Mouse (Mus musculus) stomach, embryonic 14.5 days (tissue): ENCODE data around the gene Dytn. TPM values are rescaled to one million over a fixed set of nuclear protein-coding genes. Genes with fewer than 3 reads are reported as not detected.

ENCODE experiments used
- ATAC-seq: fragments of 200-750 bp; cut with Nextera tagmentation; 2 replicates; pipeline ENCODE4 v1.8.0; 2017; ENCODE audit warnings: low read depth, moderate TSS enrichment; ENCODE audit not compliant: insufficient number of reproducible peaks, insufficient read depth, low FRiP score
- H3K27ac ChIP-seq: fragments of 300-500 bp; sonication (generic); 2 replicates; pipeline ENCODE4 v1.5.1; 2014; ENCODE audit warnings: mild to moderate bottlenecking, low read length, moderate library complexity, mixed read lengths
- H3K27me3 ChIP-seq: fragments of 300-500 bp; sonication (generic); 2 replicates; pipeline ENCODE4 v1.6.1; 2014; ENCODE audit warnings: low read length, control low read depth, mixed read lengths; ENCODE audit not compliant: control insufficient read depth, insufficient read depth
- H3K36me3 ChIP-seq: fragments of 300-500 bp; sonication (generic); 2 replicates; pipeline ENCODE4 v1.6.1; 2014; ENCODE audit warnings: mild to moderate bottlenecking, control low read depth, low read length, moderate library complexity, mixed read lengths; ENCODE audit not compliant: control insufficient read depth, insufficient read depth
- H3K4me1 ChIP-seq: fragments of 300-500 bp; sonication (generic); 2 replicates; pipeline ENCODE4 v1.6.1; 2014; ENCODE audit warnings: low read length, control low read depth, mixed read lengths; ENCODE audit not compliant: control insufficient read depth, insufficient read depth
- H3K4me2 ChIP-seq: fragments of 300-500 bp; sonication (generic); replicated peaks from 2 replicates; pipeline ENCODE4 v1.6.1; 2014; ENCODE audit warnings: low read depth, low read length, control low read depth
- H3K4me3 ChIP-seq: fragments of 300-500 bp; sonication (generic); 2 replicates; pipeline ENCODE4 v1.5.1; 2014; ENCODE audit warnings: low read depth, low read length, control low read depth
- H3K9ac ChIP-seq: fragments of 300-500 bp; sonication (generic); replicated peaks from 2 replicates; pipeline ENCODE4 v1.6.1; 2014; ENCODE audit warnings: low read depth, mild to moderate bottlenecking, control low read depth, low read length, moderate library complexity, mixed read lengths
- H3K9me3 ChIP-seq: fragments of 300-500 bp; sonication (generic); 2 replicates; pipeline ENCODE4 v1.6.1; 2016; ENCODE audit warnings: low read depth, low read length, control low read depth; ENCODE audit not compliant: control insufficient read depth
- WGBS: fragments of 180-500 bp; shearing (Covaris S2); extraction: QIAGEN DNeasy Blood & Tissue Kit; methylation state at CpG from one replicate; pipeline ENCODE4 v1.1.7; 2014; 5-methylcytosine and 5-hydroxymethylcytosine counted together
- polyA plus RNA-seq: library from polyadenylated mRNA; unstranded; fragments of >200 nt; fragmentation: Nextera tagmentation; extraction: Ambion mirVana; gene quantifications from 2 replicates; pipeline ENCODE4 v1.2.1, GENCODE M21; 2014

Dytn gene
- not detected in 2 replicates for polyA plus RNA-seq

DNA sequence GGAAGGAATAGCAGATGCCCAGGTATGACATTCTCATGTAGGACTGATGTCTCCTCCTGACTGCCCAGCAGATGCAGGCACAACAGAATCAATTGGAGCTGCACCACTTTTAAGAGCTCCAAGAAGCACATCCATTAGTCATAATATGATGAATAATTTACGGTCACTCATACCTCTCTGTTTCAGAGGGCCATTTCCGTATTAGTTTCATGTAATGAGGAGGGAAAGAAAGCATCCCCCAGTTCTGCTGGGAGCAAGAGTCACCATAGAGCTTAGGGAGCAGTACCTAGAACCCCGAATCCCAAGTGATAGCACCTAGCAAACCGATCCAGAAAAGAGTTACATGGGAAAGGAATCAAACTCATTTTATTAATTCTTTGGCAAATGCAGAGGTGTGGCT is at the start of gene Dytn:
Gene Dytn (minus strand): TSS at position 101 of the 400 bp plus-strand sequence.
- Histone ChIP-seq H3K4me3 (no peak within 1 kb of the TSS), H3K4me1 (no peaks in the 10 kb centered on the region), H3K9ac (no peak within 1 kb of the TSS), H3K9me3 (no peaks in the 10 kb centered on the region), H3K27me3 (no peaks in the 10 kb centered on the region), H3K36me3 (no peaks in the 10 kb centered on the region), H3K27ac (no peak within 1 kb of the TSS), H3K4me2 (no peak within 1 kb of the TSS)
- no peak for ATAC-seq
- WGBS: 87% methylated on average over 4 of the region's 4 CpGs

DNA sequence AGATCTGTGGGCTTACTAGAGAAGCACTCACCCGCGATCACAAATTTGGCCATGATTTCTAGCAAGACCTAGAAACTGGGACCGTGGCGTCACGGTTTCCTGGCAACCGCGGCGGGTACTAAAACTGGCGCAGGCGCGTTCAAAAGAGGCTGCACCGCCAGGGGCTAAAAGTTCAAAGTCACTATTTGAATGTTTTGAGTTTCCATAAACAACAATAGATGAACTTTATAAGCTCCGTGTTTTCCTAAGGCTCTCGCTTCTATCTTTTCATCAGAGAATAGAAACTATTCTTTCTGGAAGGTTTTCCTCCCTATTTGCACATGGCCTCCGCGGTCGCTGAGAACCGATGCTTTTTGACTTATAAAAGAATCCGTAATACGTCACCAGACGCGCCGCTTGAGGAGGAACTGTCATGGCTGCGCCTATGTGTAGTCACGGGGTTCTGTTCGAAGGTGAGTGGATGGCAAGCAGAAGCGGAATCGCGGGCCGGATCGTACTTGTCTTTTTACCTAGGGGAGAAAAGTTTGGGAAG is 43.6 kb upstream of the Dytn start, which contains the start of the genes Mdh1b and Fastkd2:
Gene Mdh1b (minus strand): TSS at position 79 of the 532 bp plus-strand sequence.
Gene Fastkd2 (plus strand): TSS at position 375 of the 532 bp plus-strand sequence.
- Histone ChIP-seq H3K27me3 (no peaks in the 10 kb centered on the region), H3K9me3 (no peaks in the 10 kb centered on the region), H3K36me3 (no peaks in the 10 kb centered on the region), H3K4me3 (peak within 1 kb of the TSS; percentile 66), H3K4me1 (peaks cover 9% of the 10 kb centered on the region; the same call in 1 of the 2 replicates), H3K27ac (no peak within 1 kb of the TSS), H3K4me2 (peak within 1 kb of the TSS; percentile 61), H3K9ac (peak within 1 kb of the TSS; percentile 69)
- ATAC-seq: peak; percentile 94
- under 1% methylated on average over 31 of the region's 31 CpGs for WGBS

- no peaks in the 10 kb centered on the region for H3K36me3 ChIP-seq
- H3K27me3 ChIP-seq: no peaks in the 10 kb centered on the region
- no peak overlapping the region for H3K9ac ChIP-seq
- 43% methylated on average over 8 of the region's 8 CpGs for WGBS
- no peaks in the 10 kb centered on the region for H3K9me3 ChIP-seq
- no peak overlapping the region for H3K27ac ChIP-seq
- no peak for ATAC-seq
- peak overlapping the region; percentile 56 for H3K4me2 ChIP-seq
- peaks cover 9% of the 10 kb centered on the region; the same call in 1 of the 2 replicates for H3K4me1 ChIP-seq
- peak overlapping the region; percentile 66 for H3K4me3 ChIP-seq
Observed at GRCm38 (mm10) chr1:63729796-63730195, 43.1 kb upstream of the Dytn start.

GRCm38 (mm10) chr1:63720161-63720560 is 33.4 kb upstream of the Dytn start:
- no peak overlapping the region for H3K4me2 ChIP-seq
- no peak overlapping the region for H3K9ac ChIP-seq
- WGBS: 75% methylated on average over 7 of the region's 7 CpGs
- H3K9me3 ChIP-seq: no peaks in the 10 kb centered on the region
- no peaks in the 10 kb centered on the region for H3K4me1 ChIP-seq
- H3K27ac ChIP-seq: no peak overlapping the region
- no peaks in the 10 kb centered on the region for H3K27me3 ChIP-seq
- H3K36me3 ChIP-seq: no peaks in the 10 kb centered on the region
- ATAC-seq: no peak
- H3K4me3 ChIP-seq: no peak overlapping the region

DNA sequence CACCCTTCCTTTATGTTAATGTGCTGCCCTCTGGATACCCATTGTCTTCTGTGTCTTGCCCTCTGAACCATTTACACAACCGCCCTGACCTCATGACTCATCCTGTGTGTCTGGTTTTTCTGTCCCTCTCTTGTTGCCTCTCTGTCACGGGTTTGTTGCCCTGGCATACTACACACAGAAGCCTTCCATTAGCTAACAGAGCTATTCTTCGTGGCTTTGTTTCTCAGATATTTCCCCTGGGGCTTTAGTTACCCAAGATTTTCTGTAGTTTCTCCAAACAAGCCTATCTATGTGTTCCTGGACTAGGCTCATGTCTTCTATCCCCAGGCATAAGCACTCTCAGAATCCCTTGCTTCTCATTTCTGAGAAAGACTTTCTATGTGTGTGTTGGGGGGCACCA is 22.1 kb upstream of the Dytn start:
- no peak for ATAC-seq
- Histone ChIP-seq H3K27me3 (no peaks in the 10 kb centered on the region), H3K9me3 (no peaks in the 10 kb centered on the region), H3K36me3 (no peaks in the 10 kb centered on the region), H3K9ac (no peak overlapping the region), H3K4me3 (no peak overlapping the region), H3K4me2 (no peak overlapping the region), H3K4me1 (no peaks in the 10 kb centered on the region), H3K27ac (no peak overlapping the region)
- WGBS: 69% methylated on average over 3 of the region's 3 CpGs

GRCm38 (mm10) chr1:63705733-63706132 is 19.0 kb upstream of the Dytn start:
- Histone ChIP-seq H3K27ac (no peak overlapping the region), H3K9ac (no peak overlapping the region), H3K4me2 (no peak overlapping the region), H3K4me3 (no peak overlapping the region), H3K36me3 (no peaks in the 10 kb centered on the region), H3K27me3 (no peaks in the 10 kb centered on the region), H3K9me3 (no peaks in the 10 kb centered on the region), H3K4me1 (no peaks in the 10 kb centered on the region)
- 59% methylated on average over 5 of the region's 5 CpGs for WGBS
- ATAC-seq: no peak

- Histone ChIP-seq H3K27ac (no peak overlapping the region), H3K4me2 (no peak overlapping the region), H3K9ac (no peak overlapping the region), H3K9me3 (no peaks in the 10 kb centered on the region), H3K4me3 (no peak overlapping the region), H3K27me3 (no peaks in the 10 kb centered on the region), H3K36me3 (no peaks in the 10 kb centered on the region), H3K4me1 (no peaks in the 10 kb centered on the region)
- ATAC-seq: no peak
- WGBS: 75% methylated on average over 3 of the region's 3 CpGs
Observed at GRCm38 (mm10) chr1:63696861-63697260, 10.1 kb upstream of the Dytn start.

- no peaks in the 10 kb centered on the region for H3K4me1 ChIP-seq
- 82% methylated on average over 3 of the region's 3 CpGs for WGBS
- ATAC-seq: no peak
Observed at GRCm38 (mm10) chr1:63675975-63676374, 10.8 kb downstream of the Dytn start.

DNA sequence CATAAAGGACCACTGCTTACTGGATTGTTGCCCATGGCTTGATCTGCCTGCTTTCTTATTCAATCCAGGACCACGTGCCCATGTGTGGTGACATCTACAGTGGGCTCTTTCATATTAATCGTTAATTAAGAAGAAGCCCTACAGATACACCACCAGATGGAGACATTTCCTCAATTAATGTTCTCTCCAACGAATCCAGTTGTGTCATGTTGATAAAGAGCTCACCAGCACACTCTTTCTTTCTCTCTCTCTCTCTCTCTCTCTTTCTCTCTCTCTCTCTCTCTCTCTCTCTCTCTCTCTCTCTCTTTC is 17.9 kb downstream of the Dytn start:
- ATAC-seq: no peak
- Histone ChIP-seq H3K27ac (no peak overlapping the region), H3K27me3 (no peaks in the 10 kb centered on the region), H3K4me3 (no peak overlapping the region), H3K4me1 (no peaks in the 10 kb centered on the region), H3K36me3 (no peaks in the 10 kb centered on the region), H3K4me2 (no peak overlapping the region), H3K9ac (no peak overlapping the region), H3K9me3 (no peaks in the 10 kb centered on the region)
- WGBS: 5% methylated on average over 3 of the region's 3 CpGs

More at GRCm38 (mm10) chr1:63675975-63676374, 10.8 kb downstream of the Dytn start:
- Histone ChIP-seq H3K27ac (no peak overlapping the region), H3K4me3 (no peak overlapping the region), H3K36me3 (no peaks in the 10 kb centered on the region), H3K4me2 (no peak overlapping the region), H3K27me3 (no peaks in the 10 kb centered on the region), H3K9ac (no peak overlapping the region), H3K9me3 (no peaks in the 10 kb centered on the region)
